Mouse (Mus musculus) stomach, postnatal 0 days (tissue): ENCODE data around the gene Rxrb.

Source experiments
- CTCF ChIP-seq: IDR thresholded peaks from 2 replicates; pipeline ENCODE4 v1.5.1; 2016; ENCODE audit warnings: antibody characterized with exemption, low read depth, mild to moderate bottlenecking, moderate library complexity
- EP300 ChIP-seq: optimal IDR thresholded peaks from 2 replicates; pipeline ENCODE3; 2016; ENCODE audit warnings: antibody characterized with exemption

DNA sequence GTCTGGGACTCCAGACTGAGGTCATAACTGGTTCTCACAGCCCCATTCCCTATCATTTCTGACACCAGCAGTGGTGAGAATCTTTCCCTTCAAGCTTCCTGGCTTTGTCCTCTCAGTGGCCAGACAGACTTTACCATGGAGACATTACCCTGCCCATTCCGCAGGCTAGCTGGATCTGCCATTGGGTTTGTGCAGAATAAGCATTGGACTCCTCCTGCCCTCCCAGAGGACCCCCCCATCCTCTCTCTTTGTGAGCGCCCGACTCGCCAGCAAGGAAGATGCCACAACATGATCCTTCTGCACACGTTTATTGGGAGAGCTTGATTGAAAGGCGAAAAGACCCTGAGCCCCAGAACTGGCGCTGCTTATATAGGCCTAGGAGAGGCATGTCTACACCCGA, 18.2 kb upstream of the Rxrb start:
- TF ChIP-seq CTCF (no peak), EP300 (no peak)
